Mouse (Mus musculus) neural tube, embryonic 14.5 days (tissue): ENCODE measurements at regions not wholly inside any gene's neighbourhood (a gene's known extent, or its start where the extent isn't known, plus 50 kb on each side); places are given as distances from the start of the nearest gene placed in this dataset.

Experiments
- ATAC-seq: fragments of 200-750 bp; cut with Nextera tagmentation; 2 replicates; pipeline ENCODE4 v1.8.0; 2017; ENCODE audit warnings: low read depth, mild to moderate bottlenecking, moderate TSS enrichment, moderate library complexity
- H3K27ac ChIP-seq: fragments of 300-500 bp; sonication (generic); 2 replicates; pipeline ENCODE4 v1.5.1; 2014; ENCODE audit warnings: low read depth, mild to moderate bottlenecking, control low read depth, low read length, moderate library complexity, mixed read lengths
- H3K27me3 ChIP-seq: fragments of 300-500 bp; sonication (generic); 2 replicates; pipeline ENCODE4 v1.6.1; 2014; ENCODE audit warnings: low read length; ENCODE audit not compliant: control insufficient read depth, insufficient read depth
- H3K36me3 ChIP-seq: fragments of 300-500 bp; sonication (generic); 2 replicates; pipeline ENCODE4 v1.6.1; 2014; ENCODE audit warnings: low read length, mixed read lengths; ENCODE audit not compliant: control insufficient read depth, insufficient read depth
- H3K4me1 ChIP-seq: fragments of 300-500 bp; sonication (generic); 2 replicates; pipeline ENCODE4 v1.6.1; 2014; ENCODE audit warnings: low read length; ENCODE audit not compliant: control insufficient read depth, insufficient read depth
- H3K4me2 ChIP-seq: fragments of 300-500 bp; sonication (generic); 2 replicates; pipeline ENCODE4 v1.6.1; 2014; ENCODE audit warnings: mild to moderate bottlenecking, low read depth, low read length, control low read depth
- H3K4me3 ChIP-seq: fragments of 300-500 bp; sonication (generic); 2 replicates; pipeline ENCODE4 v1.5.1; 2014; ENCODE audit warnings: low read depth, low read length, control low read depth, mixed read lengths
- H3K9ac ChIP-seq: fragments of 300-500 bp; sonication (generic); replicated peaks from 2 replicates; pipeline ENCODE4 v1.6.1; 2014; ENCODE audit warnings: low read depth, mild to moderate bottlenecking, control low read depth, low read length, mixed read lengths
- H3K9me3 ChIP-seq: fragments of 300-500 bp; sonication (generic); 2 replicates; pipeline ENCODE4 v1.6.1; 2016; ENCODE audit warnings: low read length; ENCODE audit not compliant: control insufficient read depth
- WGBS: fragments of 180-500 bp; shearing (Covaris S2); extraction: QIAGEN DNeasy Blood & Tissue Kit; methylation state at CpG from one replicate; pipeline ENCODE4 v1.1.7; 2014; 5-methylcytosine and 5-hydroxymethylcytosine counted together

GRCm38 (mm10) chr3:66422445-66423037 lies 125.9 kb upstream of the Veph1 start:
- ATAC-seq = no peak
- Histone ChIP-seq H3K36me3 (no peaks in the 10 kb centered on the region), H3K4me3 (no peak overlapping the region), H3K9me3 (no peaks in the 10 kb centered on the region), H3K27me3 (no peaks in the 10 kb centered on the region; the same call in 1 of the 2 replicates), H3K27ac (no peak overlapping the region), H3K4me2 (no peak overlapping the region), H3K9ac (no peak overlapping the region), H3K4me1 (0 out of 2 replicates have a peak, but pooled peaks cover 3% of the 10 kb centered on the region)
- 27% methylated on average over 6 of the region's 6 CpGs for WGBS

DNA sequence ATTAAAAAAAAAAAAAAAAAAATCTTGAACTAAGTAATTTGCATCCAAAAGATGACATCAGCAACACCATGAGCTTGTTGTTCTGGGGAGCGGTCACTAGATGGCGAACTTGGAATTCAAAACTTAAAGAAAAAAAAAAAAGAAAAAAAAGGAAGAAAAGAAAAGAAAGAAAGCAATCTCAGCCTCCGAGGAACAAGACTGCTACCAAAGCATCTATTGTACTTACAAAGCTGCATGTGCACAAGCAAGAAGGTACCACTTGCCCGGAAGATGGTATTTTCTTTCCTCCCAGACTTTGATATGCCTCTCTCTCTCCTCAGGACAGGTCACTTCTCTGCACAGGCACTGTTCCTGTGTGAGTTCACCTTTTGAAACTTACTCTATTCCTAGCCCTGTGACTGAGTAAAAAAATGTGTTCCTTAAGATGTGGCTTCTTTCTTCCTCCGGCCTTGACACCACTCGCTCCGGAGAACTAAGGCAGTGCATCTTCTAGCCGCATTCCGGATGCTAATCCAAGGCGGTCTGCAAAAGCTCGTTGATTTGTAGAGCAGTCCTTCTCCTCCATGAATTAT lies 114.2 kb upstream of the Veph1 start:
- no peaks in the 10 kb centered on the region for H3K27me3 ChIP-seq
- H3K4me2 ChIP-seq = peak overlapping the region; percentile 35
- no peaks in the 10 kb centered on the region for H3K4me1 ChIP-seq
- WGBS = 30% methylated on average over 11 of the region's 11 CpGs
- H3K36me3 ChIP-seq = no peaks in the 10 kb centered on the region
- H3K9ac ChIP-seq = no peak overlapping the region
- H3K4me3 ChIP-seq = no peak overlapping the region
- no peaks in the 10 kb centered on the region for H3K9me3 ChIP-seq
- ATAC-seq = peak; percentile 64; the same call in 1 of the 2 replicates
- H3K27ac ChIP-seq = no peak overlapping the region

DNA sequence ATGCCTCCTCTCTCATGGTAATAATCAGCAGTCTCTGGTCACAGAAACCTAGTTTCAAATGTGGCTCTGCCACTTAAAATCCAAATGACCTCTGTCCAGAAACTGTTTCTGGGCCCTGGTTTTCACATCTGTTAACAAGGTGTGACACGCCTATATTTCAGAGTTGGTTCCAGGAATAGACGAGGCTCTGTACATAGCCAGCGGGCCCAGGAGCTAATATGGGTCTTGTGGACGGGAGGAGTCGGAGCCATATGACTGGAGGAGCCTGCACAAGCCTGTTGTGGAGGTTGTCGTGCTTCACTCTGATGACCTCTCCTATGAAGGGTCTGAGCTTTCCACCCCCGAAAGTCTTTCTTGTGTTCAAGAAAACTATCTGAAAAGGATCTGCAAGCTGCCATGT lies 112.2 kb upstream of the Veph1 start:
- Histone ChIP-seq H3K9ac (no peak overlapping the region), H3K27me3 (no peaks in the 10 kb centered on the region), H3K4me2 (no peak overlapping the region), H3K4me1 (no peaks in the 10 kb centered on the region), H3K4me3 (no peak overlapping the region), H3K9me3 (no peaks in the 10 kb centered on the region), H3K36me3 (no peaks in the 10 kb centered on the region), H3K27ac (no peak overlapping the region)
- 87% methylated on average over 7 of the region's 7 CpGs for WGBS
- ATAC-seq = no peak

- Histone ChIP-seq H3K4me2 (no peak overlapping the region), H3K9ac (no peak overlapping the region), H3K27me3 (no peaks in the 10 kb centered on the region), H3K36me3 (no peaks in the 10 kb centered on the region), H3K4me1 (no peaks in the 10 kb centered on the region), H3K4me3 (no peak overlapping the region), H3K27ac (no peak overlapping the region), H3K9me3 (no peaks in the 10 kb centered on the region)
- no peak for ATAC-seq
- WGBS = 77% methylated on average over 4 of the region's 4 CpGs
Measured at GRCm38 (mm10) chr3:66405645-66406044, 109.0 kb upstream of the Veph1 start.

DNA sequence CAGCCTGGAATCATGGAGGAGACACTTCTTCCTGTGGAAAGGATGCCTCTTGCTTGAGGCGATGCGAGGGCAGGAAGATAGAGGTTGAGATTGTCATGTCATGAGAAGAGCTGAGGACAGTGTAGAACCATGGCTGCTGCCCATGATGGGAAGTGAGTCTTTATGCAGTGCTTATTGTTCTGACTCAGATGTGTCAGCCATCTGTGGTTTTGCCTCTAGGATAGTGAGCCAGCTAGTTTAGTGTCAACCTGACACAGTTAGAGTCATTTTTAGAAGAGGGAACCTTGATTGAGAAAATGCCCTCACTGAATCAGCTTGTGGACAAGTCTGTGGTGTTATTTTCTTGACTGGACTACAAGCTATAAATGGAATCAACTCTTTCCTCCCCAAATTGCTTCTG lies 107.1 kb upstream of the Veph1 start:
- Histone ChIP-seq H3K4me2 (no peak overlapping the region), H3K9ac (no peak overlapping the region), H3K4me1 (no peaks in the 10 kb centered on the region), H3K27me3 (no peaks in the 10 kb centered on the region), H3K27ac (no peak overlapping the region), H3K36me3 (no peaks in the 10 kb centered on the region), H3K9me3 (no peaks in the 10 kb centered on the region), H3K4me3 (no peak overlapping the region)
- no peak for ATAC-seq
- WGBS = 98% methylated on average over 2 of the region's 2 CpGs

- Histone ChIP-seq H3K27ac (no peak overlapping the region), H3K9me3 (no peaks in the 10 kb centered on the region), H3K4me1 (no peaks in the 10 kb centered on the region), H3K36me3 (no peaks in the 10 kb centered on the region), H3K4me2 (0 out of 2 replicates have a peak overlapping the region, but pooled peaks have one; percentile 7), H3K9ac (no peak overlapping the region), H3K4me3 (no peak overlapping the region), H3K27me3 (no peaks in the 10 kb centered on the region)
- peak; percentile 78 for ATAC-seq
- 24% methylated on average over 16 of the region's 16 CpGs for WGBS
Measured at GRCm38 (mm10) chr3:66400791-66401568, 104.3 kb upstream of the Veph1 start.

DNA sequence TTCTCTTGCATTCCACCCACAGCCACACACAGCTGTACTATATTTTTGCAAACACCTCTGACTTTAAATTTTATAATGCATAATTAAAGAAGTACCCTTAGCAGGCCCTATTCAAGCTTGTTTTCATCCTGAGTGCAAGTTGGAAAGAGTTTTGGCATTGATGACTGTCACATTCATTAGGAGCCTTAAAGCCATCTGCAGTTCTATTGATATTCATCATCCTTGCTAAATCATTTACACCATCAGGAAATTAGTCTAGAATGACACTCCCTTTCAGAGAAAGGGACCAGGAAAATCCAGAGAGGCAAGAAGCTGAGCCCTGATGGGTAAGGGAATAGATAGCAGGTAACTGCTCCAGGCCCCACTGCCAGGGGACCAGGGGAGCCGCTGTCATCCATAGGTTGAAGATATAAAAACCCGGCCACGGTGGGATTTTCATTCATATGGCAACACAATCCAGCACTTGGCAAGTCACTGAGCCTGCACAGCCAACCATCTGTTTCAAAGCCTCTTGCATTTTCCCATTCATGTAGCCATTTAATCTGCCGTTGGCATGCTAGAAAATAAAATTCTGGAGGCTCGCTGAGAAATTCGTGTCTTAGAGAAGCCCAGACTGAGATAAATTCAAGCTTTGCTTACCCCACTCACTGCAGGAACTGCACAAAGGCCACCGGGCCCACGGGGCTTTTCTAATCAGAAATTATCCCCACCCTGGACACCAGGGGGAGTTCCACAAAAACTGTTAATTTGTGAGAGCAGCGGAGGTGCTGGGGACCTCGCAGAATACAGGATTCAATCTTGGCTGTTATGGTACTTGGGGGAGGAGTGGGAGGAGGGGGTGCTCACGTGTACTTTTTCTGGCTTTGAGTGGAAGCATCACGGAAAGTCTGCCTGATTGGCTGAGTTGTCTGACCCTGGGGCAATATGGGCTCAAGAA lies 101.8 kb upstream of the Veph1 start:
- no peak overlapping the region for H3K9ac ChIP-seq
- H3K9me3 ChIP-seq = no peaks in the 10 kb centered on the region
- H3K27me3 ChIP-seq = no peaks in the 10 kb centered on the region
- no peak overlapping the region for H3K4me3 ChIP-seq
- no peak overlapping the region for H3K27ac ChIP-seq
- H3K4me1 ChIP-seq = no peaks in the 10 kb centered on the region
- ATAC-seq = no peak
- H3K4me2 ChIP-seq = no peak overlapping the region
- whole genome bisulfite sequencing = 54% methylated on average over 12 of the region's 12 CpGs
- H3K36me3 ChIP-seq = no peaks in the 10 kb centered on the region

GRCm38 (mm10) chr3:66375088-66375910 lies 78.7 kb upstream of the Veph1 start:
- H3K4me2 ChIP-seq = no peak overlapping the region
- H3K27me3 ChIP-seq = no peaks in the 10 kb centered on the region
- no peak overlapping the region for H3K27ac ChIP-seq
- no peaks in the 10 kb centered on the region for H3K9me3 ChIP-seq
- no peak overlapping the region for H3K9ac ChIP-seq
- H3K36me3 ChIP-seq = no peaks in the 10 kb centered on the region
- 74% methylated on average over 14 of the region's 14 CpGs for WGBS
- H3K4me3 ChIP-seq = no peak overlapping the region
- ATAC-seq = no peak
- no peaks in the 10 kb centered on the region for H3K4me1 ChIP-seq
